Mouse (Mus musculus): ENCODE data around the gene Clip2. TPM values are rescaled to one million over a fixed set of nuclear protein-coding genes. Genes with fewer than 3 reads are reported as not detected.

Gene Clip2
- total RNA-seq, 2 experiments from 2014 or later = 111 TPM

DNA sequence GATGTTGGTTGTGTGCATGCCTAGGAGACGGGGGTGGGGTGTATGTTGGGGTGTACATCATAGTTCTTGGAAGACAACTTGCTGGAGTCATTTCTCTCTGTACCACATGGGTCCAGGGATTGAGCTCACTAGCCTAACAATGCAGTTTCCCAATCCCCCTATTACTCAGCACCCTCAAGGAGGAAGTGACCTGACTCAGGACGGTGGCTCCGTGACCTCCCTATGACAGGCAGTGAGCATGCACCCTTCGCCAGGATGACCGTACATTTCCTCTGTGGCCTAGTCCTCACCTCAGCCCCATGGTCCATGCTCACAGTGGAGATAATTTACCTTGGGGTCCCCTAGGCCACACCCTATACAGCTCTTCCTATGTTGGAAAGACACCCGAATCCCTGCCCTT is 19.8 kb downstream of the Clip2 start:
- DNase-seq (ENCODE audit: low spot score in 2 of 2) = no peak
- intact Hi-C loops (cut with DNase I) = no loop called here

- intact Hi-C loops (cut with DNase I) = no loop called here
- DNase-seq (ENCODE audit: low spot score in 2 of 2) = no peak
Observed at GRCm38 (mm10) chr5:134531585-134531984, 20.6 kb downstream of the Clip2 start.

- DNase-seq (ENCODE audit: low spot score in 2 of 2) = peak; percentile 51 to 66
- intact Hi-C loops (cut with DNase I) = no loop called here
Observed at GRCm38 (mm10) chr5:134530830-134531229, 21.4 kb downstream of the Clip2 start.

DNA sequence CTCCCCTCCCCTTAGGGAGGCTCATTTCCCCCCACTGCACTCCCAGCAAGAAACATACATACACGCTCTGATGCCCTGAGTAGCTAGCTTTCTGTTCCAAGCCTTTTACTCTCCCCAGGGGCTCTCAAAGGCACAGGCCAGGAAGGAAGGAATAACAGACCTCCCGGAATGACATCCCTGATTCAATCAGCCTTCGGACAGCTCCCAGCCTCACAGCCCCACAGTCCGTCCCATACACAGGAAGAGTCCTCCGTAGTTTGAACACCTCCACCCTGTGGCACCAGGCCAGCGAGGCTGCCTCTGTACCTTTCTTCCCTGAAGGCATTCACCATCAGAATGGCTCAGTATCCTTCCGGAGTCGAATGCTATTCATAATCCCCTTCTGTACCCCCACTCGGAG is 23.7 kb downstream of the Clip2 start:
- intact Hi-C loops (cut with DNase I) = no loop called here
- DNase-seq (ENCODE audit: low spot score in 2 of 2) = no peak

DNA sequence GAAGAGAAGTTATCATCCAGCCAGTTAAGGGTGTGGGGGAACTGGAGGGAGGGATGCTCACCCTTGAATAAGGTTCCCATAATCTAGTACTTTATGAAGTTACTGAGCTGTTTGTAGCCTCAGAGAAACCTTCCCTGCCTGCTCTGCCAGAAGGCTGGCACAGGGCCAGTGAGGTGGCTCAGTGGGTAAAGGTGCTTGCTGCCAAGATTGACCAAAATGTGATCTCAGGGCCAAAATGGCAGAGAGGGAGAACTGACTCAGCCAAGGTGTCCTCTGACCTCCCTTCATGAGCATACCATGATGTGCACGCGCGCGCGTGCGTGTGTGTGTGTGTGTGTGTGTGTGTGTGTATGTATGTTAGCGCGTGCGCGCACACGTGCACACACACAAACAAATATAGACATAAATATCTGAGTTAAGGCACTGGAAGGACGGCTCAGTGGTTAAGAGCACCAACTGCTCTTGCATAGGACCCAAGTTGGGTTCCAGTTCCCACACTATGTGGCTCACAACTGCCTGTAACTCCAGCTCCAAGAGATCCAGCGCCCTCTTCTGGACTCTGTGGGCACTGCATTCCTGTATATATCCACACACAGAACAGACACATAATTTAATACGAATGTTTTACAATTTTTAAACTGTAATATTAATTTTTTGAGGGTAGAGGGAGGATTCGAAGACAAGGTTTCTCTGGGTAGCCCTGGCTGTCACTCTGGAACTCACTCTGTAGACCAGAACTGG is 26.1 kb downstream of the Clip2 start:
- no peak for DNase-seq (ENCODE audit: low spot score in 2 of 2)
- intact Hi-C loops (cut with DNase I) = no loop called here

DNA sequence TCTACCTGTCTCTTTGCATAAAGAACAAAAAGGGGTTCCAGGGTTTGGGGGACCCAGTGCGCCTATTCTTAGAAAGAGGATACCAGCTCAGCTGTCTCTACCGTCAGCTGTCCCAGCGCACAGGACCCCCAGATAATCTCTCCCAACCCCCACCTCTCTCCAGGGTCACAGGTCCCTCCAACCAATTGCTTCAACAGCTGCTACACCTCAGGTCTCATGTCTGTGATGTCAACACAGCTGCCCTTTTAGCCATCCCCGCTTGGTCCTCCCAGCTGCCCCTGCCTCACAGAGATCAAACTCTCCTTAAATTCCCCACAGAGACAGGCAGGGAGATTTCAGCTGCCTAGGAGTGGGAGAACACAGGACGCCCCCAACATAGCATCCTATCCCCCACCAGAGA is 28.5 kb downstream of the Clip2 start:
- DNase-seq (ENCODE audit: low spot score in 2 of 2) = no peak
- intact Hi-C loops (cut with DNase I) = no loop called here

- no peak for DNase-seq (ENCODE audit: low spot score in 2 of 2)
- intact Hi-C loops (cut with DNase I) = no loop called here
Observed at GRCm38 (mm10) chr5:134522524-134522923, 29.7 kb downstream of the Clip2 start.

GRCm38 (mm10) chr5:134521806-134522205 is 30.4 kb downstream of the Clip2 start:
- no peak for DNase-seq (ENCODE audit: low spot score in 2 of 2)
- intact Hi-C loops (cut with DNase I) = no loop called here

- intact Hi-C loops (cut with DNase I) = no loop called here
- DNase-seq (ENCODE audit: low spot score in 2 of 2) = no peak
Observed at GRCm38 (mm10) chr5:134521131-134521530, 31.1 kb downstream of the Clip2 start.

DNA sequence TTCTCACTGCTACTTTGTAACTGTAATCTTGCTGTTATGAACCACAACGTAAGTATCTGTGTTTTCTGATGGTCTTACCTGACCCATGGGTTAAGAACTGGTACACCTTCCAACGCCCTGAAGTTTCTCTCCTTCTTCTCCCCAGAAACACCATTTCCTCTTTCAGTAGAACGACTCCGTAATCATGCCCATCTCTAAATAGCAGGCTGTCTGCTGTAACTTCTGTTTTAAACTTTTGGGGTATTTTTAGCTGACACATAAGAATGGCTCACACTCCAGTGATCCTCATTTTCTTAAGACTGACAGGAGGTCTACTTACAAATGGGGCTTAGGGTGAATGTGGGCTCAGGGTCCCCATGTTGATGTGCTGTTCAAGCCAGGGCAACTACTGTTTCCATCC is 32.1 kb downstream of the Clip2 start:
- intact Hi-C loops (cut with DNase I) = no loop called here
- no peak for DNase-seq (ENCODE audit: low spot score in 2 of 2)

GRCm38 (mm10) chr5:134519471-134519870 is 32.8 kb downstream of the Clip2 start:
- intact Hi-C loops (cut with DNase I) = no loop called here
- no peak for DNase-seq (ENCODE audit: low spot score in 2 of 2)

GRCm38 (mm10) chr5:134512086-134512485 is 40.1 kb downstream of the Clip2 start:
- intact Hi-C loops (cut with DNase I) = loop anchor here (2.0 kb wide), 1 partner anchor 39 kb away; no protein-coding TSS in a partner anchor
- peak in 1 of 2 experiments; percentile 69 for DNase-seq (ENCODE audit: low spot score in 2 of 2)

DNA sequence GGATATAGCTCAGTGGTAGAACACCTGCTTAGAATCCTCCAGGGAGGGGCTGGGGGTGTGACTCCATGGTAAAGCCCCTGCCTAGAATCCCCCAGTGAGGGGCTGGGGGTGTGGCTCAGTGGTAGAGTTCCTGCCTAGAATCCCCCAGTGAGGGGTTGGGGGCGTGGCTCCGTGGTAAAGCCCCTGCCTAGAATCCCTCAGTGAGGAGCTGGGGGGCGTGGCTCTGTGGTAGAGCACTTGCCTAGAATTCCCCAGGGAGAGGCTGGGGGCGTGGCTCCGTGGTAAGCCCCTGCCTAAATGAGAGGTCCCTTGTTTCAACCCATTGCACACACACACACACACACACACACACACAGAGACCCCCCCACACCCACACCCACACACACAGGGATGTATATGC is 42.0 kb downstream of the Clip2 start:
- no peak for DNase-seq (ENCODE audit: low spot score in 2 of 2)
- intact Hi-C loops (cut with DNase I) = no loop called here

GRCm38 (mm10) chr5:134508965-134509364 is 43.3 kb downstream of the Clip2 start:
- intact Hi-C loops (cut with DNase I) = no loop called here
- no peak for DNase-seq (ENCODE audit: low spot score in 2 of 2)

DNA sequence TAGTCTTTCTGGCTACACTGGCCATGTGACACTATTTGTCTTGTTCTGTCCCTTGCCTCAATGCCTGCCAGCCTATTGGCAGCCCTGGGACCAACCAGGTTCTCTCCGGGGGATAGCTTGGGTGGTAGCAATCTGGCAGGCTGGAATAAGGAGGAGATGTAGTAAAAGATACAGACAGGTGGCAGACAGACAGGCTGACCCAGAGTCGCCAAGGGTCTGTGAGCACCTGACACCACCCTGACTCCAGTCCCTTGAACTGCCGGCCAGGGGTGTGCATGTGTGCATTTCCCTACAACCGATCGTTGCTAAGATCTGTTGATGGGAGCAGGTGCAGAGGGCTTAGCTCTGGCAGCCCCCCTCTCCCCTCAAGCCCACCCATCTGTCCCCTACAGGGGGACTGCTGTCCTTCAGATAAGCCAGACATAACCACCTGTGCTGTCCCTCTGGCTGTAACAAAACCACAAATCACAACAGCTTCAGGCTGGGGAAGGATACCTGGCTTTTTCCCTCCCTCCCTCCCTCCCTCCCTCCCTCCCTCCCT is 44.3 kb downstream of the Clip2 start:
- no peak for DNase-seq (ENCODE audit: low spot score in 2 of 2)
- intact Hi-C loops (cut with DNase I) = no loop called here

DNA sequence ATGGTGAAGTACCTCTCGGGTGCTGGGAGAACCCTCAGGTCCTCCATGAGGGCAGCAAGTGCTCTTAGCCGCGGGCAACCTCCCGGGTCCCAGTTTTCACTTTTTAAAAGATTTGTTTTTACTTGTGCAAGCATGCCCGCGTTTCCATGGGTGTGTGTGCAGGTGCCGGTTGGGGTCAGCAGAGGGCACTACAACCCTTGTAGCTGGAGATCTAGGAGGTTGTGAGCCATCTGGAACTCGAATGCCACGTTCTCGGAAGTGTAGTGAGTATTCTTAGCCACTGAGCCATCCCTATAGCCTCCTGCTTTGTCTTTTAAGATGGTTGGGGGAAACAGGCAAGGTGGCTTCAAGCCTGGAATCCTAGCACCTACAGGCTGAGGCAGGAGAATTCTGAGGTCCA is 44.9 kb downstream of the Clip2 start:
- intact Hi-C loops (cut with DNase I) = no loop called here
- DNase-seq (ENCODE audit: low spot score in 2 of 2) = peak; percentile 62 to 74

GRCm38 (mm10) chr5:134505810-134506292 is 46.4 kb downstream of the Clip2 start:
- no peak for DNase-seq (ENCODE audit: low spot score in 2 of 2)
- intact Hi-C loops (cut with DNase I) = no loop called here

DNA sequence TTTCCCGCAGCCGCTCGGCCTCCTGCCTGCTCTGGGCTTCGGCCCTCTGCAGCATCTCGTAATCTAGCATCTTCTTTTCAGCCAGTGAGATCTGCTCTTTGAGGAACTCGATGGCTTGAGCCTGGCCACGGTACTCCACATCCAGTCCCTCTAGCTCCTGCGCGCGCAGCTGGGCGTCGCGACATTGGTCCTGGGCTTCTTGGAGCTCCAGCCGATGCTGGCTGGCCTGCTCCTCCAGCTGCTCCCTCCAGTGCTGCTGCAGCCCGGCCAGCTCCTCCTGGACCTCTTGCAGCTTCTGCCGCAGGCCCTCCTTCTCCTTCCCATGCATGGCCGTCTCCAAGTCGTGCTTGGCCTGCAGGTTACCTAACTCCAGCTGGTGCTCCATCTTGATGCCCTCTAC is 49.6 kb downstream of the Clip2 start:
- intact Hi-C loops (cut with DNase I) = no loop called here
- DNase-seq (ENCODE audit: low spot score in 2 of 2) = no peak

DNA sequence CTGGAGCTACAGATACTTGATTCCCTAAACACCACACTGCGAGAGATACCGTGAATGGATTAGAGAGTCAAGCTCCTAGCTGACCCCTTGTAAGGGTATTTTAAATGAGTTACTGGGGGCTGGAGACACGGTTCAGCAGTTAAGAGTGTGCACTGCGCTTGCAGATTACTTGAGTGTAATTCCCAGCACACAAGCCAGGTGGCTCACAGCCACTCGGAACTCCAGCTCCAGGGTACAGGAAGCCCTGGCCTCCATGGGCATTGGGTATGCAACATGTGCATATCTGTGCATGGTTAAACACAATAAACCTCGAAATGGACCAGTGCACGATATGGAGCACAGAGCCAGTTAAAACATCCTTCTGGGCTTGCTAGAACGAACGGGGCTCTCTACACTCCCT is 50.8 kb downstream of the Clip2 start:
- intact Hi-C loops (cut with DNase I) = no loop called here
- DNase-seq (ENCODE audit: low spot score in 2 of 2) = no peak

DNA sequence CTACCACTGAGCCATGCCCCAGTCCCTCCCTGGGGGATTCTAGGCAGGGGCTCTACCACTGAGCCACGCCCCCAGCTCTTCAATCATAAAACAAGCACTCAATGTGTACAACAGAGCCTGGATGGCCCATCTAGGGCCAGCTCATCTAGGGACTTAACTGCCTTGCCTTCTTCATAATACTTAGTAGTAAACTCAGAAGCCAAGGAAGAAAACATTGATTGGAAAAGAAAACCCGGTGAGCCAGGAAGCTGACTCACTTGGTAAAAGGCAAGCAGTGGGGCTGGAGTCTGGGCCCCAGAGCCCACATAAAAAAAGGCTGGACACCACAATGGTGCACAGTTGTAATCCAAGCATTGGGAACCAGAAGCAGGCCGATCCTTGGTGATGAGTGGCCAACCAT is 51.6 kb downstream of the Clip2 start:
- DNase-seq (ENCODE audit: low spot score in 2 of 2) = no peak
- intact Hi-C loops (cut with DNase I) = no loop called here

- peak; percentile 58 to 62 for DNase-seq (ENCODE audit: low spot score in 2 of 2)
- intact Hi-C loops (cut with DNase I) = no loop called here
Observed at GRCm38 (mm10) chr5:134500062-134500461, 52.2 kb downstream of the Clip2 start.

Measured in left cerebral cortex, postnatal 36 days (tissue).